Mouse (Mus musculus) thymus, postnatal 25 days (tissue): ENCODE measurements around the gene Eml4.
A peak's percentile ranks its signal among the peaks of the same experiment; 100 is the strongest.

ENCODE experiments used
- DNase-seq: peaks from one replicate; pipeline ENCODE4 v3.0.0; 2022

The Eml4 gene

DNA sequence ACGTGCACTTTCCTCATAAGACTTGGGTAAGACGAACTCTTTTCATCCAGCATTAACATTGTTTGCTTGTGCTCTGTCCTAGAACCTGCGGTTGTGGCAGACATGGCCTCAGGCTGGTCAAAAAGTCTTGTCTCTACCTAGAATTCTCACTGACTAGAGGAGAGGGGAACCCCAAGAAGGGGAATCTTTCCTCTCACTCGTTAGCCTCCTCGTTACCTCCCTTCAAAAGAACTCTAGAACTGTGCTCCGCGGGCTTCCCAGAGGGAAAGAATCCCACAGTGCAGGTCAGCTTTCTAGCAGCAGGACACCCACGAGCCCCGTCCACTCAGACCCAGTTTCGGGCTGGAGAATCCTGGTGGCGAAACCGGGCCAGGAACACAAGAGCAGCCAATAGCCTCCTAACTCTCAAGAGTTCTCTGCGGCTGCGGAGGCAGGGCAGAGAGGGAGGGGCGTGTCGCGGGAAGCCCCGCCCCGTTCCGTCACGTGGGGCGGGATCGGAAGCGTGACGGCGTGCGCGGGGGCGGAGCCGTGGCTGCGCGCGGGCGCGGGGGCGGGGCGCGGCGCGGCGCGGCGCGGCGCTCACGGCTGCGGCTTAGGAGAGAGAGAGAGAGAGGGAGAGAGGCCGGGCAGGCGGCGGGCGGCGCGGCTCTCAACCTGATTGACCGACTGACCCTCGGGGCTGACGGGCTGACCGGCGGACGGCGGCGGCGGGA, at the start of gene Eml4:
Gene Eml4, plus strand, starts transcription at position 553 of the 713 bp plus-strand sequence.
- peak; percentile 97 for DNase-seq

DNA sequence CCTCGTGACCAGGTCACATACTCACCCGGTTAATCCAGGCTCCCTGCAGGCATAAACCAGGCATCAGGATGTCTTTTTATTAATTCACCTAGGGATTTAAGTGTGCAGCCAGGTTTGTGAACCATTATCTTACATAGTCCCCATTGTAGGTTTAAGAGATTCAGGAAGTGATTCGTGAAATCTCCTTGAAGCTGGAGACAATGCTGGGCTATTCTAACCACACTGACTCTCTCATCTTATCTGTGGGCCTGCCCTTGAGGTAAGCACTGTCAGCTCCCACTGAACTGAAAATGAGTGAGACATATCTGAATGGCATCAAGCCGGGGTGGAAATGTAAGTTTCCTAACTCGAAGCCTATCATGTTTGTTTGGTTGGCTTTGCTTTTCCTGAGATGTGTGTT, 49.3 kb upstream of the Eml4 start:
- no peak for DNase-seq

DNA sequence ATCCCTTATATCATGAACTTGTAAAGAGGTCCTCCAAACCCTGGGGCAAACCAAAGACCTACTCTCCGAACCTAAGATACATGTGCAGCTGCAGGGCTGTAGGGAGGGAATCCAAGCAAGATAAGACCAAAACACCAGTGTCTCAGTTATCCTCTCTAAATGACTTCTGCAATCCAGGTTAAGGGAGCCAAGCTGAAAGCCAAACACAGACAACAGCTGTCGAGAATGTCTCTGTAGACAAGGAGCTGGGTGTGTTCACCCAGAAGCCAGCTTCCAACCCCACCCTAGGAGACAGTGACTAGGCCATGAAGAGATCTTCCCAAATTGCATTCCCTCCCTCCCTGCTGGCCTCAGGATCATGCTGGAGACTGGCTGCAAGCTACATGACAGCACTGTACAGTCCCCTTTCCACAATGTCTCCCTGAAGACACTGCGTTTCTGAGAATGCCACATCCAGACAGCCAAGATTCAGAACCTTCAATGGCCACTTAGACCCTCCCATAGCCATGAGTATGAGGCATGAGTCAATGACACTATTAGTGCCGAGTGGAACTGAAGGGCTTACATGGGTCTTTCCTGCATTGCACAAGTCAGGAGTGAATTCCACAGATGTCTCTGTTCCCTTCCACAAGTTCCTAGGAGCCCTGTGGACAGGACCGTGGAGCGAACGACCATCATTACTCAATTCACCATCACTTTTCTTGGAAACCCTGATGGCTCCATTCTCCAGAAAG, 46.5 kb upstream of the Eml4 start:
- DNase-seq = no peak

DNA sequence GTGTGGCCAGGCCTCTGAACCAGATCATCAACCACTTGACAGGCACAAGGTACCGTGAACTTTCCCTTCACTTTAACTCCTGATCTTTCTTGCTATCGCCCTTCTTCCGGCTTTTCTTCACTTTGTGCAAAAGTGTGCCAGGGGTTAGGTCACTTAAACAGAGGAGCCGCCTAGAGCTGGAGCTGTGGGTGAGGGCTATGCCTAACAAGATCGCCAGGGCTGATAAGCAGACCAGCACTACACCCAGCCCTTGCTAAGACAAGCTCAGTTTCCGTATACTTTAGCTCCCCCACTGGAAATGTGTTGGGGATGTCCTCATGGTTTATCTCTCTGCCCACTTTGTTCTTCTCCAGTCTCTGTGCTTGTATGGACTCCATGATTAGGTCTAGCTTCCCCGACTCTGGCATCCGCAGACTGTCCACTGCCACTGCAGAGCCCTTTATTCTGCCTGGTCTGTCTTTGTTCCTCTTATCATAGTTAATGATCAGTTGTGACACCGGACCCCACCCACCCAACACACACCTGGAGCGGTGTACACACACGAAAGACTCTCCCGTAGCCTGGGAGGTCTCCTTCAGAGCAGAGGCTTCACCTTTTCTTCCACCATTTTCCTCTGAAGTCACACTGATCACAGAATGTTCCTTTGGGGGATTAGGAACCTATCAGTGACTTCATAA, 43.6 kb upstream of the Eml4 start:
- DNase-seq = no peak

DNA sequence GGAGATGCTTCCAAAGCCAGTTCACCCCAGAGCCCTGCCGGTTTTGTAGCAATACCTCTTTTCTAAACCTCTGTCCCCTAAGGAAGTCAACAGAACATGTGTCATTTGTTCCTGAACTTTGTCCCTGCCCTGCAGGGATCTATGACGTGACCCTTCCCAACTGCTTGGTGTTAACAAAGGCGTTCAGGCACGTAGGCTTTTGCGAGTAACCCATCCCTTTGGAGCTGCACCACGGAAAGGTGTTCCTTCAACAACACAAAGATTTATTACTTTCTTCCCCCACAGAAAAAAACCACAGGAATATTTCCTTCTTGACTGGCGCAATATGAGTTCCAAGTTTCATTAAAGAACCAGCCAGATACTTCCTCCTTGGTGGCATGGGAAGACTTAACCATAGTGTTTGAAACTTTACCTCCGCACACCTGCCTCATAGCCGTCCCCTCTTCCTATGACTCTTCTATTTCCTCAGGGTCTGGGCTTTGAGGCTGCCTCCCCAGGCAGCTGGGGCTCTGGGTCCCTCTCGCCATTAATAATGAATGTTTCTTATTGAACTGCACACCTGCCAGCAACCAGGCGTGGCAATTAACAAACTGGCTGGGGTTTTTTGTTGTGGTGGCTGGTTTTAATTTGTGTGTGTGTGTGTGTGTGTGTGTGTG, 43.0 kb upstream of the Eml4 start:
- DNase-seq = no peak

DNA sequence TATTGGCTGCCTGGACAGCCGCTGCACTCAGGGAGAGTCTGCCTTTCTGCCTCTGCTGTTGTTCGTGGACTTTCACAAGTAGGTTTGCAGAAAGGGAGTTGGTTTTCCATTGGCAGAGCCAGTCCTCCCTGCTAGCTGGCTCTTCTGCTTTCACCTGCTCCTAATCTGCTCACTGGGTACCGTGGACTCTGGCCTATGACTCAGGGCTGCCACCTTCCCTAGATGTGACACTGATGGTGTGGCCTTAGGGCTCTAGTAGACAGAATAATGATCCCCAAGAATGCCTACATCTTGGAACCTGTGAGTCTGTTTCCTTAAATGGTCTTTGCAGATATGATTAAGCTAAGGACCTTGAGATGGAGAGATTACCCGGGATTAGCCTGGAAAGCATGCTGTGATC, 42.3 kb upstream of the Eml4 start:
- no peak for DNase-seq

DNA sequence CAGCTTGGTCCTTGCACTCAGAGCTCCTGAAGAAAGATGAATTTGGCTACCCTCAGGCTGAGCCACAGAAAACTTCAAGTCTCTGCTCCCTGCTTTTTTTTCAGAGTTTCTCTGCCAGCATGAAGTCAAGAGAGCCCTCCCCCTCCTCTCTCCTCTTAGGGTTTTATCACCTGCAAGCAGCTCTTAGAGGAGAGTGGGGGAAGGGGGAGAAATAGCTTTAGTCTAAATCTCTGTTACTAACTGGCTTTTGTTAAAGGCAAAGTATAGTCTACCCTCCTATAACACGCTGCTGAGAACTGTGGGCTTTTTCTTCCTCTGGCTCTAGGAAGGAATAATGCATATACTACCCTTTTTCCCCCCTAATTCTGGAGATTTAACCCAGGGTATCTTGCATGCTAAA, 41.5 kb upstream of the Eml4 start:
- no peak for DNase-seq

DNA sequence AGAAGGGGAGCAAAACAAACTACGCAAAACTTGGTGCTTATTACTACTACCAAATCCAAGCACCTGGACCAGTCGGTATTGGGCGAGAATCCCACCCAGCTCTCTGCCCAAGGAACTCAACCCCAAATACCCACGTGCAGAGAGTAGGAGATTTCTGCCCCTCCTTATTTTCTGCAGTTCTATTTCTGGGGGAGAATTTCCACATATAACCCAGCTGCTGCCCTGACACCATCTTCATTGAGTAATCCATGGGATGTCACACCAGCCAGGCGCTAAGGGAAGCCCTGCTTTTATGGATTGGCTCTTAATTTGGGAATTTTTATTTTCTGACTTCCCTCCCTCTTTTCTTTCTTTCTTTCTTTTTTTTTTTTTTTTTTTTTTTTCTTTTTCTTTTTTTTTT, 38.9 kb upstream of the Eml4 start:
- no peak for DNase-seq

DNA sequence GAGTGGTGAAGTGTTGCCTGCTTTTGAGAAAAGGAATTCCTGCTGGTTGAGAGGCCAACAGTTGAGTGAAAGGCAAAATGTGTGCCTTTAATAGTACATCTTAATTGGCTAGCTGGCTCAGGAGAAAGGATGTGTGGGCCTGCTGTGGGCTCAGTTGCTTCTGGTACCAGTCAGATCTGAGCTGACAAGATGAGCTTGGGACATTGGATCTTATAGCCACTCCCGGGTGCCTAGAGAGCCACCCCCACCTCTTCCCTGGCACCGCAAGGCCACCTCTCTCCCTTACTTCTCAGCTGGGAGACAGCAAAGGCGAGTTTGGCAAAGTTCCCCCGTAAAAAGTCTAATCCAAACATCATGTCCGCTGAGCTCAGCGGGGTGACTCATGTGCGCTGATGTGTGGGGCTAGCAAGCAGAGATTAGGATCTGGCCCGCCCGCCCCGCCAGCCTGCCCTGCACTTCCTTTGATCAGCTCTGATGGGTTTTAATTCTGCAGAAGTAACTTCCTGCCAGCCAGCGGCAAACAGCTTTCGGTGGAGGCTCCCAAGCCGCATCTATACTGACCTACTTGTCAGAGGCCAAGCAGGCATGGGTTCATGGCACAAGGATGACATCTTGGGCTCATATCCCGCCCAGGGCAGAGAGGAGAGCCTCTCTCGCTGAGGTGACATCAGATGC, 38.4 kb upstream of the Eml4 start:
- DNase-seq = peak; percentile 45

DNA sequence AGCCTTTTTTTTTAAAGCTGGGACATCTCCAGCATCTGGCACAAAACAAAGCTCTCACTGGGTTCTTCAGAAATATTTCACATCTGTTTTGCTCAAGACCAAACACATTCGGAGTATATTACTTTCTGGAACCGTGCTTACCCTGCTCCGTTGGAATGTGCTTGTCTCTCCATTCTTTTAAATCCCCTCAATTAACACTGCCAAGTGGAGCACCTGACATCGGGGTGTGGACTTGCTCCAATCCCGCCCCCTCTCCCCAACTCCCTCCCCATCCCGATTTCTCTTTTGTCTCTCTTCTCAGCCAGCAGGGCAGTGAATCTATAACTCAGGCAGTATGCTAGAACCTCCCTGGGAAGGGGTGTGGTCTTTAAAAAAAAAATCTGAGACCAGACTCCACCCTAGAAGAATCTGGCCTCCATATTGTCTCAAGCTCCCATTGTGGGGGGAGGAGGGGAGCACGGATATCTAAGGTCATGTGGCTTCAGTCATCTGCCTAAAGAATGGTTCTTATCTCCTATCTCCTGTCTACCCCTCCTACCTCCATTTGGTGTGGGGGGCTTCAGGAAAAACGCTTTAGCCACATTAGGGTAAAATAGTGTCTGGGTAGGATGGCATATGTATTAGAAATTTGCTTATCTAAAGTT, 37.6 kb upstream of the Eml4 start:
- DNase-seq = no peak

DNA sequence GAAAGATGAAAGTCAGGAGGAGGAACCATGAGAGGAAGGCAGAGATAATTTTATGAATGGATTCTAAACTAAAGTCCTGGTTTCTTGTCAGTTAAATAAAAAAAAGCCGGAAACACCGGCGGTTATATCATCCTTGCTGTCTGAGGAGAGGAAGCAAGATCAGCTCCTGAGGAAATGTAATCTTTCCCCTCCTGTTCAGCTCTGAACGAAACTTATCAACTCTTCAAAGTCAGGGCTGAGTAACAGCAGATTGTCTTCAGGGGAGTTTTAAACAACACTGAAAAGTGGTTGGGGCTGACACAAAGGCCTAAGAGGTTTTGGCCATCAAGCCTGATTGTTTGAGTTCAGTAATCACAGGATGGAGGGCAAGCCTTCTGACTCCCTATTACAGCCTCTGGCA, 35.3 kb upstream of the Eml4 start:
- no peak for DNase-seq

DNA sequence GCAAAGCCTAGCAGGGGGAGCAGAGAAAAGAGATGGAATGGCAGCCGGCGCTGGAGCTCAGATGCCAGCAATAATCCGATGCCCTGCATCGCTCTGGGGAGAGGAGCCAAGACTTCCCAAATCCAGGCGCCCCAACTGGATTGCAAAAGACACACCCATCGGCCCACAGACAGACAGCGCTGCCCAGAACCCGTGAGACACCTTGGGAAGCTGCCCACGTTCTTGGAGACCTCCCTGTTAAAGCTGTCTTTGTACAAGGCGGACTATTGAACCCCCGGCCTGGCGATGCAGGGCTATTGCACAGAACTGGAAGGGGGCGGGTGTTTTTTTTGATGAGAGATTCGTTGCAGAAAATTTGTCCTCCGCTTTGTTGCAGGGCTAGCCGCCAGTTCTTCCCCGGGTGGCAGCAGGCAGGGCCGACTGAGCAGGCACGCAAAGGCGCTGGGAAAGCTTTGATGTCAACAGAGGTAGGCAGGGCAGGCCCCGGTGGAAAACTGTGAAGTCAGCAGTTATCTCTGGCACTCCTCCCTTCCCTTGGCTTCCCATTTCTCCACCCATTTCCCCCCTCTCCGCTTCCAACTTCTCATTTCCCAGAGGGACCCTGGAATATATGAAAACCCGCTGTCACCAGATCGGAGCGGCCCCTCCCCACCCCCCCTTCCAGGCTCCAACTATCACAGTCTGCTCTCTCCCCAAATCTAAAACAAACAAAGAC, 28.0 kb upstream of the Eml4 start:
- DNase-seq = no peak

DNA sequence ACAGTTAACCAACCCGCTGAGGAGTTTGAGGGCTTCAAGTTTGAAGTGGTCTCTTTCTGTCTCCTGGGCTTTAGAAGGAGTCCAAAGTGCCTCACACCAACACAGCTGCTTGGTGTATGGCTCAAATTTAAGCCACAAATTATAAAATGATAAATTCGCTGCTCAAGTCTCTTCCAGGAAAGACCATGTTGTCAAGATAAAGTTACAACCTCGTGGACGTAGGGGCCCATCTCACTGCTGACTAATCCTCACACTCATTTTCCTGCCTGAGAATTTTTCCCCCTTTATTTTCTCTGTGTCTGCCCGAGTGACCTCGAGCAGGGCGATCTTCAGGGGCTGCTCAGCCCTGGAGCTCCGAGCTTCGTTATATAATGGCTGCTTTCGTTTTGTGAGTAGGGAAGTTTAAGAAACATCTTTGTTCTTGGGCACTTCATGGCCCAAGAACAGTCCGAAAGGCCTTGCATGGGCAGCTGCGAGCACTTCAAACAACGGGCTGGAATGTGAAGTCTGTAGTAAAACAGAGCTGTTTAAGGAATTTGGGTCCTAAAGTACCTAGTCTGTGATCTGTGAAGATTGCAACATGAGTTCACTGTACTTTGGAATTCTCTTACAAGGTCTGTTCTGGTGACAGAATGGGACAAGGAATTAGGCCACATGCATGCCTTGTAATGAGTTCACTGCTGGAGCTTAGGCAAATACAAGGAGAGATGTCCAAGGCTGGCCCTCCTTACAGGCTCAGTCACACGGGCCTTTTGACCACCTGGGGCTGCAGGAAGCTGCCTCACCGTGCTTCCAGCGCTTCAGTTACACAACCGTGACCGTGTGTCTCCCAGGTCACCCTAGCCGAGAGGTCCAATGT, 27.1 kb upstream of the Eml4 start:
- no peak for DNase-seq

DNA sequence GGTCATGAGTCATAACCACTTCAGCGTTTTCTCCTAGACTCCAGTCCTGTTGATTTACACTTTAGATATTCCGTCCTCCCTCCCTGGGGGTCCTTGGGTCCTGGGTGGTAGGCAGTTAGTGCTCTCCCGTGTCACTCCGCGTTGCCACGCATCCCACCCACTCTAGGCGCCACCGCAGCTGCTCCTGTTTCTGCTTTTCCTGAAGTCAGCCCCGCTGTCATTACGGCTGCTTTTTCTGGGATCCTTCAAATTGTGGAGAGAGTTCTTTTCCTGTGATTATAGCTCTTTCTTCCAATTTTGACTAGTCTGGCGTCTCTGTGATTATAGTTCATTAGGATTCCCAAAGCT, 26.5 kb upstream of the Eml4 start:
- DNase-seq = no peak

DNA sequence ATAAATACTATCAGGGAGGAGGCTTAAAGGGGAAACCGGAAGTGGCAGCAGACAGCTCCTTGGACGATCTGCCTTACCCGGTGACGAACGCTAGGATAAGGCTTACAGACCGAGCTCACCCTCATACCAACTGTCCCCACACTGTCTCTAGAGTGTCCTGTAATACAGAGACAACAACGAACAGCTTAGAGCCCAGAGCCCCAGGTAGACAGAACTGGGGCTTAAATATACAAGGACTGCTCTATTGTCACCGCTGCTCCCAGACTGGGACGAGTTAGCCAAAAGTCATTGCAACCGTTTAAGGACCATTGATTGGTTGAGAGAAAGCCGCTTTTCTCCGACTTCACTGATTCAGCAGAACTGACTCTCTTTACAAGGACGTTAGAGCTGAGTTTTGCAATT, 15.5 kb upstream of the Eml4 start:
- no peak for DNase-seq

DNA sequence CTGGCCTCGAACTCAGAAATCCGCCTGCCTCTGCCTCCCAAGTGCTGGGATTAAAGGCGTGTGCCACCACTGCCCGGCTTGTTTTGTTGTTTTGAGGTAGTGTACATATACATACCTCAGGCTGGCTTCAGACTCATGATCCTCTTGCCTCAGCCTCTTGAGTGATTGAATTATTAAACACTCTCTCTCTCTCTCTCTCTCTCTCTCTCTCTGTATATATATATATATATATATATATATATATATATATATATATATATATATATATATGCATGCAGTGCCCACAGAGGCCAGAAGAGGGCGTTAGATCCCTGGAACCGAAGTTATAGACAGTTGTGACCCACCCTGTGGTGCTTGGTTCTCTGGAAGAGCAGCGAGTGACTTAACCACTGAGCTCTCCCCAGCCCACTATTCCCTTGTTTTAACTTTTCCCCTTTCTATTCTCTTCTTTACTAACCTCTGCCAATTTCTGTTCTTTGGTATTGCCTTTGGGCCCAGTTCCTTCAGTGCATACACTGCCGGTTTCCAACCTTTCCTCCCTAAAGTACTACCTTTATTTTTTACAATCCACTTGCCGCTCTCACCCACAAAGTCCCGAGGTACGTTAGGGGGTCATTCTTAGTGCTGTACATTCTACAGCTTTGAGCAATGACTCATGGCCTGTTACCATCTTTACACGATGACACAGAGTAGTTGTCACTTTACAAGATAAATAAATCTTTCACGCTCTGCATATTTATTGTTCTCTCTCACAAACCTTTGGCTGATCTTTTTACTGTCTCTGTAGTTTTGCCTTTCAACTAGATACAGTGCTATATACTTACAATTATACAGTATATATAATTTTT, 13.5 kb upstream of the Eml4 start:
- DNase-seq = no peak

DNA sequence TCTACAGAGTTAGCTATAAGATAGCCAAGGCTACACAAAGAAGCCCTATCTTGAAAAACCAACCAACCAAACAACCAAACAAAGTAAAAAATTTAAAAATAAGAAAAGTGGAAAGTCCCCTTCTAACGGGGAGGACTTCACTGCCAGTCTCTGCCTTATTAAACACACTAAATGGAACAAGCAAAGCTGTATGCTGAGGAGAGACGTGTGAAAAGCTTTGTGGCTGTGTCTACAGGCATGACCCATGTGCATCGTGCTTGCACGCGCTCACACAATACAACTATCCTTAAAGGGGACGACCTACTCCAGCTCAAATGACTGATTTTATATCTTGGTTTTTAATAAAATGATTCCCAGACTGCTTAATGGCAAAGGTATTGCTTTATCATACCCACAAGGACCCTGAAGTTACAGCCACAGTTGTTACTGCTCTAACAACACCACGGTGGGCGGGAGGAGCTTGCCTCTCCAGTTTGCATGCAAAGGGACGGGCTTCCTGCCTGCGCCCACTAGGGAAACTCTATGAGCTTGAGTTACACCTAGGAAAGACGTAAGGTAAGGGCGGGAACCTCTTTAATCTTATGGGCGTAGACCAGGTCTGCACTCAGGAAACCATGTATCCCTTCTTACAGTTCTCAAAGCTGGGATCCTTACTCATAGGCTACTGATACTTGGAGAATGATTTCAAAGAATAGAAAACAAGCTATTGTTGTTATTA, 11.2 kb upstream of the Eml4 start:
- DNase-seq = no peak

DNA sequence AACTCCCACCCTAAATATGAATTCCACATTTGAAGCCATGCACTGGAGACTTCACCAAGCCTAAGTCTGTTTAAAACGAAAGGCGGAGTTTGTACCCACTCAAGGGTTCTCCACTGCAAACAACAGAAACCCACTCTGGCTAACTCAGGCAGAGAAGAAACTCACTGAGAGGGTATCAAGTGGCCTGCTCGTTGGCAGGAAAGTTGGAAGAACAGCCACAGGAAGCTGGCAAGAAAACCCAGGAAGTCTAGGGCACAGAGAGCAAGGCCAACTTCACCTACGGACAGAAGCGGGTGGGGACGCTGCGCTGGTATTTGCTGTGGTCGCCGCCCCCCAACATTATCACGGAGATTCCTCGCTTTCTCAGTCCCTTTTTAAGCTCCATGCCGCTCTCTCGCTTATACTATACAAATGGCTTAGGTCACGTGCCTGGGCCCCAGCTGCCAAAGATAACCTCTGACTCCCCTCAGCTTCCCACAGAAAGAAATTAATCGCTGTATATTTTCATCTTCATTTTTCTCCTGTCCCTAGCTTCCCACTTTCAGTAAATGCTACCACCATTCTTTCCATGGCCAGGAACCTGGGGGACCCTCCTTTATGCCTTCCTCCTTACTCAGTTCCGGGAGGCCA, 9.7 kb upstream of the Eml4 start:
- no peak for DNase-seq

DNA sequence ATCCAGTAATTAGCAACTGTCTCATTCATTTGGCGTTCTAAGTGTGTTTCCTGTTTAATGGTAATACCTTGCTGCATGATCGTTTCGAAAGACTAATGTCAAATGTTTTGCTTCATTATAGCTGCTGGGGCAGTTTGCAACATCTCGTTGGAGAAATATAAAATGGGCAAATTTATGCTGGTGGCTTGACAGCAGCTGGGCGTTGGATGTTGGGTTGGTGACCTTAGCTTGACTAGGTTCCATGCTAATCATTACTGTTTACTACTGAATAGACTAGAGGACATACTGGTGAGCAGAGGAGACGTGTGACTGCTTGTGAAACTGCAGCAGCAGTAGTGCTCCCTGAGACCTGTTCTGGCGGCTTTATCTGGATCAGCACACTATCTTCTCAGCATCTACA, 6.5 kb upstream of the Eml4 start:
- no peak for DNase-seq
